In the genomic region with DNA sequence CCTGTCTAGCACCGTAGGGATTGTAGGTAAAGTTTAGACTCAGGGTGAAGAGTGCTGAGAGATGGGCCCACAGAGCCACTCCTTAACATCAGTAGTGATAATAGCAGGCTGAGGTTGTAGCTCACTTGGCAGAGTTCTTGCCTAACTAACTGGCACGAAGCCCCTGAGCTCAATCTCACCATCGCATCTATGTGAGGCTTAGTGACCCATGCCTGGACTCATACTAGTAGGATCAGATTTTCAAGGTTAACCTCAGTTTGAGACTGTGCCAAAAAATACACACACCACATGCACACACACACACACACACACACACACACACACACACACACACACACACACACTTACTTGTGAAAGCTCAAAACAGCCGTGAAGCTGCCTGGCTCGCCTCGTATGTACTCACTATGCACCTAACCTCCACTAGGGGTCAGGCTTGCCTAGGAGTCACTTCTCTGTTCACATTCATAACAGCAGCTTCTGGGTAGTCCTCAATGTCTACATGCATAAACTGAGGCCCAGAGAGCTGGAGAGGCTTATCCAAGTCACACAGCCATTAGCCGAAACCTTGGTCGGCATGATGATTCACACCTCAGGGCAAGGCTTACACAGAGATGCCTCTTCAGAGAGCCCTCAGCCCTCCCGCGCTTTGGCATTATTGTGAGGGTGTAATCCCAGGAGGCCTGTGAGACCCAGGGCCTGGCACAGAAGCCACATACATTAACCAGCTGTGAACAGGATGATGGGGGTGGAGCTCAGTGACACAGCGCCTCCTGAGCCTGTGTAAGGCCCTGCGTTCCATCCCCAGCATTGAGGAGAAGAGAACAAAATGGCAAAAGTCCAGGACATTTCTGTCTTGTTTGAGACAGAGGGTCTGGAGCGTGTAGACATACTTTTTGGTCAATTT, we compare ENCODE assay signal across 8 mouse cellular contexts. TPM values are rescaled to one million over a fixed set of nuclear protein-coding genes. Genes with fewer than 3 reads are reported as not detected.
A peak's percentile ranks its signal among the peaks of the same experiment; 100 is the strongest.
DNase-seq lines count a peak whose midpoint lies in the region; ATAC-seq and TF ChIP-seq lines count a peak whose summit lies in the region.

No protein-coding gene starts in this region.

- no peaks in the 10 kb centered on the region for H3K9me3 ChIP-seq in intestine, postnatal 0 days (ENCODE audit: control insufficient read depth)
- no peaks in the 10 kb centered on the region for H3K9me3 ChIP-seq in liver, embryonic 13.5 days (replicated peaks)
- H3K9me3 ChIP-seq in neural tube, embryonic 15.5 days (replicated peaks) = no peaks in the 10 kb centered on the region

- WGBS in intestine, postnatal 0 days = 60% methylated on average over 13 of the region's 13 CpGs
- WGBS in liver, embryonic 13.5 days (ENCODE audit: insufficient replicate concordance) = 50% methylated on average over 13 of the region's 13 CpGs
- 50% methylated on average over 13 of the region's 13 CpGs for WGBS in neural tube, embryonic 15.5 days

- ATAC-seq in erythroid progenitor cell, adult 5-6 weeks (replicated peaks; ENCODE audit: low FRiP score, poor library complexity, severe bottlenecking) = peak; percentile 90
- ATAC-seq in intestine, postnatal 0 days = 0 out of 2 replicates have a peak, but pooled peaks have one; percentile 26
- ATAC-seq in liver, embryonic 13.5 days (ENCODE audit: low read depth) = peak; percentile 70
- peak; percentile 59; the same call in 1 of the 2 replicates for ATAC-seq in neural tube, embryonic 15.5 days (ENCODE audit: low FRiP score)

- no peak for TF ChIP-seq POLR2A in bone marrow macrophage, adult 2 months (IDR thresholded peaks at IDR 0.05; ENCODE audit: borderline replicate concordance, low read depth, low read length)

- TF ChIP-seq CTCF in bone marrow macrophage, adult 2 months (IDR thresholded peaks at IDR 0.05; ENCODE audit: low read depth, low read length) = peak; percentile 36; the same call in 1 of the 2 replicates
- peak; percentile 94 for TF ChIP-seq CTCF in intestine, postnatal 0 days (IDR thresholded peaks at IDR 0.05; ENCODE audit: low read depth)

- no peak overlapping the region; the same call in 1 of the 2 replicates for H3K27ac ChIP-seq in bone marrow macrophage, adult 2 months (ENCODE audit: insufficient read depth, low read depth, low read length)
- H3K27ac ChIP-seq in intestine, postnatal 0 days (ENCODE audit: low read depth, low read length) = no peak overlapping the region
- H3K27ac ChIP-seq in liver, embryonic 13.5 days = peak overlapping the region; percentile 68
- H3K27ac ChIP-seq in neural tube, embryonic 15.5 days (replicated peaks) = no peak overlapping the region

- H3K36me3 ChIP-seq in intestine, postnatal 0 days (ENCODE audit: control insufficient read depth, insufficient read depth) = no peaks in the 10 kb centered on the region
- no peaks in the 10 kb centered on the region for H3K36me3 ChIP-seq in liver, embryonic 13.5 days
- no peaks in the 10 kb centered on the region for H3K36me3 ChIP-seq in neural tube, embryonic 15.5 days

- H3K4me1 ChIP-seq in bone marrow macrophage, adult 2 months (ENCODE audit: control insufficient read depth, insufficient read depth, low read length) = peaks cover 27% of the 10 kb centered on the region
- H3K4me1 ChIP-seq in intestine, postnatal 0 days (replicated peaks; ENCODE audit: control insufficient read depth, insufficient read depth, low read length) = no peaks in the 10 kb centered on the region
- peaks cover 41% of the 10 kb centered on the region for H3K4me1 ChIP-seq in liver, embryonic 13.5 days (replicated peaks)
- H3K4me1 ChIP-seq in neural tube, embryonic 15.5 days = peaks cover 9% of the 10 kb centered on the region; the same call in 1 of the 2 replicates

- DNase-seq in urinary bladder, postnatal 36 days (ENCODE audit: low spot score in 2 of 2) = peak; percentile 26 to 52
- DNase-seq in urinary bladder, postnatal 10 days (ENCODE audit: low spot score) = no peak
- peak; percentile 23 for DNase-seq in liver, embryonic 13.5 days
- DNase-seq in yolk sac, embryonic 10.5 days (ENCODE audit: low spot score) = peak; percentile 52

- no peak overlapping the region for H3K4me3 ChIP-seq in bone marrow macrophage, adult 2 months (ENCODE audit: insufficient read depth, low read length)
- H3K4me3 ChIP-seq in intestine, postnatal 0 days (ENCODE audit: low read depth, low read length) = no peak overlapping the region
- H3K4me3 ChIP-seq in liver, embryonic 13.5 days (replicated peaks) = no peak overlapping the region
- no peak overlapping the region for H3K4me3 ChIP-seq in neural tube, embryonic 15.5 days (replicated peaks)

- no peak overlapping the region for H3K4me2 ChIP-seq in intestine, postnatal 0 days (replicated peaks; ENCODE audit: low read depth)
- no peak overlapping the region for H3K4me2 ChIP-seq in liver, embryonic 13.5 days
- H3K4me2 ChIP-seq in neural tube, embryonic 15.5 days = no peak overlapping the region

- H3K27me3 ChIP-seq in intestine, postnatal 0 days (replicated peaks; ENCODE audit: control insufficient read depth, insufficient read depth, low read length) = no peaks in the 10 kb centered on the region
- no peaks in the 10 kb centered on the region for H3K27me3 ChIP-seq in liver, embryonic 13.5 days
- H3K27me3 ChIP-seq in neural tube, embryonic 15.5 days (replicated peaks) = peaks cover 10% of the 10 kb centered on the region

- H3K9ac ChIP-seq in intestine, postnatal 0 days (ENCODE audit: low read depth, low read length) = no peak overlapping the region
- H3K9ac ChIP-seq in liver, embryonic 13.5 days = no peak overlapping the region
- no peak overlapping the region for H3K9ac ChIP-seq in neural tube, embryonic 15.5 days (replicated peaks)

RNA-seq across cellular contexts. Expression of a gene that starts 13.4 kb away (rescaled TPM):
- polyA plus RNA-seq in bone marrow macrophage, adult 2 months (2012; ENCODE audit: insufficient read depth, insufficient read length, missing spikeins) = 165 and 185 TPM in 2 replicates
- total RNA-seq in erythroid progenitor cell, adult 5-6 weeks (2015; ENCODE audit: low replicate concordance) = 42.8 and 126 TPM in 2 replicates
- total RNA-seq in erythroid progenitor cell, adult 5-6 weeks (2017; ENCODE audit: low replicate concordance) = 91.6 and 103 TPM in 2 replicates
- polyA plus RNA-seq in intestine, postnatal 0 days (2015; fragmentation: Nextera tagmentation; extraction: Ambion mirVana) = 60.3 and 60.4 TPM in 2 replicates
- polyA plus RNA-seq in liver, embryonic 13.5 days (2015; fragmentation: Nextera tagmentation; extraction: Ambion mirVana) = 77.1 and 95.0 TPM in 2 replicates
- 93.8 and 94.4 TPM in 2 replicates for polyA plus RNA-seq in neural tube, embryonic 15.5 days (2015; fragmentation: Nextera tagmentation; extraction: Ambion mirVana)

RNA-seq across cellular contexts. Expression of a gene that starts 25.4 kb away (rescaled TPM):
- polyA plus RNA-seq in bone marrow macrophage, adult 2 months (2012; ENCODE audit: insufficient read depth, insufficient read length, missing spikeins) = not detected in 2 replicates
- not detected in 2 replicates for total RNA-seq in erythroid progenitor cell, adult 5-6 weeks (2015; ENCODE audit: low replicate concordance)
- total RNA-seq in erythroid progenitor cell, adult 5-6 weeks (2017; ENCODE audit: low replicate concordance) = 0.39 and 0.98 TPM in 2 replicates
- 0.25 and 0.26 TPM in 2 replicates for polyA plus RNA-seq in intestine, postnatal 0 days (2015; fragmentation: Nextera tagmentation; extraction: Ambion mirVana)
- 0.27 and 0.34 TPM in 2 replicates for polyA plus RNA-seq in liver, embryonic 13.5 days (2015; fragmentation: Nextera tagmentation; extraction: Ambion mirVana)
- 22.1 and 24.0 TPM in 2 replicates for polyA plus RNA-seq in neural tube, embryonic 15.5 days (2015; fragmentation: Nextera tagmentation; extraction: Ambion mirVana)

Comparison
In these comparisons a context has a peak if more than half of its experiments do, and no peak if none do; other contexts are left out.
1. ATAC-seq: peak in every context shown above with its lines; median percentile 90 in erythroid progenitor cell, adult 5-6 weeks; 70 in liver, embryonic 13.5 days; 59 in neural tube, embryonic 15.5 days; 26 in intestine, postnatal 0 days.
2. RNA of a gene that starts 25.4 kb away (polyA plus RNA-seq): 22.1 to 24.0 TPM in neural tube, embryonic 15.5 days; 0.27 to 0.34 TPM in liver, embryonic 13.5 days, 0.25 to 0.26 TPM in intestine, postnatal 0 days and not detected in bone marrow macrophage, adult 2 months; every median in the first group is over 10 times any median in the second.